Mouse (Mus musculus) small intestine, adult 2 months (tissue): ENCODE measurements at regions not wholly inside any gene's neighbourhood (a gene's known extent, or its start where the extent isn't known, plus 50 kb on each side); places are given as distances from the start of the nearest gene placed in this dataset.

Source experiments
- H3K27ac ChIP-seq: fragments of 200-500 bp; 2 replicates; pipeline ENCODE4 v1.5.1; 2012; ENCODE audit warnings: low read depth, low read length, control low read depth, inconsistent platforms; ENCODE audit not compliant: insufficient read depth
- H3K27me3 ChIP-seq: fragments of 200-500 bp; 2 replicates; pipeline ENCODE4 v1.6.1; 2012; ENCODE audit warnings: mild to moderate bottlenecking, moderate library complexity, low read length, inconsistent platforms; ENCODE audit not compliant: control insufficient read depth, insufficient read depth
- H3K36me3 ChIP-seq: fragments of 200-500 bp; 2 replicates; pipeline ENCODE4 v1.6.1; 2012; ENCODE audit warnings: mild to moderate bottlenecking, low read length, control low read depth, inconsistent platforms; ENCODE audit not compliant: control insufficient read depth, insufficient read depth
- H3K4me1 ChIP-seq: fragments of 200-500 bp; 2 replicates; pipeline ENCODE4 v1.6.1; 2012; ENCODE audit warnings: low read length, inconsistent platforms, mixed read lengths; ENCODE audit not compliant: control insufficient read depth, insufficient read depth, insufficient read length
- H3K4me3 ChIP-seq: fragments of 200-500 bp; 2 replicates; pipeline ENCODE4 v1.5.1; 2012; ENCODE audit warnings: low read depth, mild to moderate bottlenecking, control low read depth, inconsistent platforms, low read length, moderate library complexity
- CTCF ChIP-seq: fragments of 200-500 bp; IDR thresholded peaks from 2 replicates; pipeline ENCODE4 v1.5.1; 2012; ENCODE audit warnings: low read depth, mild to moderate bottlenecking, control low read depth, inconsistent platforms, low read length, moderate library complexity, mixed read lengths; ENCODE audit not compliant: insufficient replicate concordance, insufficient read length; ENCODE audit errors: extremely low read depth
- POLR2A ChIP-seq: fragments of 200-500 bp; IDR thresholded peaks from 2 replicates; pipeline ENCODE4 v1.6.1; 2012; ENCODE audit warnings: low read depth, mild to moderate bottlenecking, control low read depth, inconsistent platforms, low read length, moderate library complexity
- WGBS: fragments of 180-500 bp; shearing (Covaris S2); methylation state at CpG from one replicate; pipeline ENCODE4 v1.1.7; 2018; 5-methylcytosine and 5-hydroxymethylcytosine counted together

DNA sequence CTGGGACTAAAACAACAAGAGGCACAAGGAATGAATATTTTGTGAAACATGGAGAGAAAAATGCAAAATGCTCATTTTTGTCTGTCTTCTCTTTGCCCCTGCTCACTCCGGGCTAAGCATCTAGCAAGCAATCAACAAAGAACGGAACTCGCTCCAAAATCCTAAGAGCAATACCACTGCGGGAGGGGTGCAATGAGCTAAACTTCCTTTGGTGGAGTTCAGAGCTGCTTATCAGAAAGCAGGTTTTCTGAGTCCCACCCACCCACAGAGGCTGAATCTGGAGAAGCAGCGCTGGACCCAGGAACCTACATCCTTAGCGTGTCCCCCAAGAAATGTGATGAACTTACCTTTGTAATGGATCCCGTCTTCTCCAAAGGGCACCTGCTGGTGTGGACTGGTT is 76.9 kb upstream of the Cd93 start:
- no peaks in the 10 kb centered on the region for H3K4me1 ChIP-seq
- H3K4me3 ChIP-seq, result no peak overlapping the region
- 61% methylated on average over 7 of the region's 7 CpGs for WGBS
- H3K27me3 ChIP-seq, result no peaks in the 10 kb centered on the region
- H3K27ac ChIP-seq, result no peak overlapping the region
- no peaks in the 10 kb centered on the region for H3K36me3 ChIP-seq
- TF ChIP-seq CTCF (no peak), POLR2A (no peak)

DNA sequence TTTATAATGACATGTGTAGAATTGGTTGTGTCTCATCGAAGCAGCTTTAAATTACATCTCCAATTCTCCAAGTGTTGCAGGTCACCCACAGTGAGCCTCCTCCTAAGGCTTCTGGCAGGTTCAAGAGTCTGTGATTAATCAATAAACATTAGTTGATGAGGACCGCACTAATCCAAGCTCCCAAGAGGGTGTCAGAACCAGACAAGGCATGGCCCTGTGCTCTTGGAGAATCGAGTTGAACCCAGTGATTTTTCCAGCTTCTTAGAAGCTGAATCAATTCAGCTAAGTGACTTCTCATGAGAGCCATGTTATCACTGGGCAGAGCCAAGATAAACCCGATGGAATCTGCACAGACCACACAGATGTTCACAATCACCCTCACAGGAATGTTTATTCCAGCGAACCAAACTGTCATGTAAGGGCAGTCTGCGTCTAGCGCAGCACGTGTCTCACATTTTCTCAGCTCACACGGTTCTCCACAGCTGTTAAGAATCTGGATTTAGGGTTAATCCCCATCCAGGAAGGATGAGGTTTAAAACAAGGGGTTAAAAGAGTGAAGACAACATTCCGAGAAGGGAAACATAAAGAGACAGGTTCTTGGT is 76.4 kb upstream of the Cd93 start:
- no peaks in the 10 kb centered on the region for H3K27me3 ChIP-seq
- H3K27ac ChIP-seq, result no peak overlapping the region
- WGBS, result 40% methylated on average over 10 of the region's 10 CpGs
- H3K4me3 ChIP-seq, result no peak overlapping the region
- H3K36me3 ChIP-seq, result no peaks in the 10 kb centered on the region
- TF ChIP-seq CTCF (no peak), POLR2A (no peak)
- H3K4me1 ChIP-seq, result no peaks in the 10 kb centered on the region

DNA sequence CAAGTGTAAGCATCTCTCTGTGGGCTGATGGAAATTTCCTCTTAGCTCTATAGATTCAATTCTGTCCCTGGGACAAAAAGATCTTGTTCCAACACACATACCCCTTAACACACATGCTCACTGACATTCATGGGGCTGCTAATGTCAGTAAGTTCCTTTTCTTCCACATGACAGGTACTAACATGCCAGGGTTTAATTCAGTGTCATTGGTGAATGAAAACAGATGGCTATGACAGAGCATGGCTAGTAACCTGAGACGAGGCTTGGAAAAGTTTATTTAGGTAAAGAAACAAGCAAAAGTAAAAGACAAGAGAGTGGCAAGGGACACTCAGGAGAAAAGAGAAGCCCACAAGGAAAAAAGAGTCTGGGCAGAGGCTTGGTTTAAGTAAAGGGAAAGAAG is 74.5 kb upstream of the Cd93 start:
- Histone ChIP-seq H3K4me1 (no peaks in the 10 kb centered on the region), H3K36me3 (no peaks in the 10 kb centered on the region), H3K4me3 (no peak overlapping the region), H3K27me3 (no peaks in the 10 kb centered on the region), H3K27ac (no peak overlapping the region)
- TF ChIP-seq CTCF, result no peak
- TF ChIP-seq POLR2A, result no peak
- WGBS, result 72% methylated on average over 1 of the region's 1 CpGs

DNA sequence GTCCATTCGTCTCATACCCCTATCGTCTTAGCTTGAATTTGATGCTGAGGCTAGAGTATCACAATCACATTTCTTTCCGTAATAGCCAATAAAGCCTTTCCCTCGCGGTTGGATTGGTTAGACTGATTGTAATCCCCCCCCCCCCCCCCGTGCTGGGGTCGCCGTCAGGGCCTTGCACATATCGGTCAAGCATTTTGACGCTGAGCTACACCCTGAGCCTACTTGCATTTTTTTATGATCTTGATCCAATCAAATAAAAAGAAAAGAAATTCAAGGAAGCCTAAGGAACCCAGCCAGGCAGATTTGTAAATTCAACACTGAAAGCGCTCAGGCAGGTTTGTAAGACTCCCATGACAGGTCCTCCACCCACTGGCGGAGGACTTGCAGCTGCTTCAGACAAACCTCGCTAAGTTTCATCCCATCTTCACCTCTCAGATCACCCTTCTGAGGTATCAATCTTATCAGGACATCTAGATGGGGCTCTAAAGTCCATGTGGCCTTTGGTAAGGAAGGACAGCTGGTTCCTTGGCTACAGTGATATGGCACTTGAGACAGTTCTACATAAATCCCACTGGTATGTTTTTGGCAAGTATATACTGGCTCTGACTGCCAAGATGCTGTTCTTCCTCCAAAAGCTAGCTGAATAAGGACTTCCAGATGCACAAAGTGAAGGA is 66.8 kb upstream of the Cd93 start:
- Histone ChIP-seq H3K27ac (no peak overlapping the region), H3K27me3 (no peaks in the 10 kb centered on the region), H3K36me3 (no peaks in the 10 kb centered on the region), H3K4me3 (no peak overlapping the region), H3K4me1 (no peaks in the 10 kb centered on the region; the same call in 1 of the 2 replicates)
- WGBS, result 72% methylated on average over 13 of the region's 13 CpGs
- TF ChIP-seq POLR2A, result no peak
- no peak for TF ChIP-seq CTCF

DNA sequence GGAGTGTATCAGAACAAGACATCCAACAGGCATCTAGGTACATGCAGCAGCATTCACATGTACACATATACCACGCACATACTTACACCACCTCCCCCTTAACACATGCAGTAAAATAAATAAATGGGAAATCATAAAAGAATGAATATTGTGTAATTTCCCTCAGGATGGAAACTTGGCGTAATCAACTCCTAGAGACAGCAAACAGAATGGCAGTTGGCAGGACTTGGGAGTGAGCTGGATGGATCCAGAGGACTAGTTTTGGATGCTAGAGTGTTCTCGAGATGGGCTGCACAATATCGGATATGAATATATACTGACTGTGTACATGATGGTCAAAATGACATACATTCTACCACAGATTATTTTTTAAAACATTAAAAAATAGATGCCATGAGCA is 66.0 kb upstream of the Cd93 start:
- TF ChIP-seq CTCF (no peak), POLR2A (no peak)
- Histone ChIP-seq H3K27me3 (no peaks in the 10 kb centered on the region), H3K4me1 (no peaks in the 10 kb centered on the region; the same call in 1 of the 2 replicates), H3K27ac (no peak overlapping the region), H3K4me3 (no peak overlapping the region), H3K36me3 (no peaks in the 10 kb centered on the region)
- WGBS, result 70% methylated on average over 4 of the region's 4 CpGs

DNA sequence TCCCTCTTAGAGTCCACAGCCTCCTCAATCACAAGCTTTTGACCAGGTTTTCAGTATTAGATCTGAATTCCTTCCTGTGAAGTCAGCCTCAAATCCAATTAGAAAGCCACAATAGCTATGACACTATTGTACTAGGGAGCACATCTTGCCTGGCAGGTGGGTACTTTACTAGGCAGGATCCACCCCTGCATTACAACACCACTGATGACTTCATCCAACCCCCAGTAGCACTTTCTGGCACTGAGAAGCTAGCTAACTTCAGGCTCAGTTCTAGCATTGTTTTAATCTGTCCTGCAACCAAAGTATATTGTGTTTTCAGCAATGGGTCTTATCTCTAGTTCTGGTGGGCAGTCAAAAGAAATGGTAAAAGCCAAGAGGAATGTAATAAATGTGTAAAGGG is 64.2 kb upstream of the Cd93 start:
- Histone ChIP-seq H3K36me3 (no peaks in the 10 kb centered on the region), H3K4me1 (no peaks in the 10 kb centered on the region; the same call in 1 of the 2 replicates), H3K27me3 (no peaks in the 10 kb centered on the region), H3K4me3 (no peak overlapping the region), H3K27ac (no peak overlapping the region)
- TF ChIP-seq POLR2A (no peak), CTCF (no peak)

- no peaks in the 10 kb centered on the region for H3K27me3 ChIP-seq
- H3K4me3 ChIP-seq, result no peak overlapping the region
- no peaks in the 10 kb centered on the region; the same call in 1 of the 2 replicates for H3K4me1 ChIP-seq
- H3K27ac ChIP-seq, result no peak overlapping the region
- no peaks in the 10 kb centered on the region for H3K36me3 ChIP-seq
- 53% methylated on average over 3 of the region's 3 CpGs for WGBS
- no peak for TF ChIP-seq CTCF
- no peak for TF ChIP-seq POLR2A
Observed at GRCm38 (mm10) chr2:148506966-148507365, 63.6 kb upstream of the Cd93 start.

DNA sequence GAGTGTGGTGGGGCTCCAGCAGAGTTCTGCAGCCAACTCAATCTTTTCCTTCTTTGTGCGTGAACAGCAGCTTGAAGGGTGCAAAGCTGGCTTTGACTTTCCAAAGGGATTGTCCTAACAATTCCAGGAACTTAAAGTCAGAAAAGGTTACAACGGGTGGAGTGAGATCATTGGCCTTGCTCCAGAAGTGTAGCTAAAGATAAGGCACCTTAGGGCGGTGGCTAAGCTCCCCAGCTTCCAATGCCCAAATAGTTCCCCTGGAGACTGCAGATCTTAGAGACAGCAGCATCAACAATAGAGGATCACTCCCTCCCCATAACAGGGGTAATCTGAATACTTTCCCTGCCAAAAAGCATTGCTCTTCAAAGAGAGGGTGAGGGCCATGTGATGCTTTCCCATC is 62.3 kb upstream of the Cd93 start:
- Histone ChIP-seq H3K27ac (no peak overlapping the region), H3K36me3 (no peaks in the 10 kb centered on the region), H3K27me3 (no peaks in the 10 kb centered on the region), H3K4me1 (no peaks in the 10 kb centered on the region; the same call in 1 of the 2 replicates), H3K4me3 (no peak overlapping the region)
- TF ChIP-seq CTCF (no peak), POLR2A (no peak)
- 31% methylated on average over 3 of the region's 3 CpGs for WGBS
